Mouse (Mus musculus) neutrophil, adult 5-6 weeks (primary cell): ENCODE measurements around the gene Olfr167. TPM values are rescaled to one million over a fixed set of nuclear protein-coding genes. Genes with fewer than 3 reads are reported as not detected.
"Not testable (repeated sequence)": the region's sequence is repeated elsewhere in the genome, so short reads cannot be mapped to it uniquely, and the experiment has no call there.

Experiments
- ATAC-seq: fragments of 151-379, 151-347 bp; 2 replicates; pipeline ENCODE4 v1.8.0; 2017; ENCODE audit warnings: mild to moderate bottlenecking, moderate TSS enrichment; ENCODE audit not compliant: insufficient number of reproducible peaks, poor library complexity, low FRiP score, severe bottlenecking; ENCODE audit errors: extremely low read depth
- total RNA-seq: library from RNA; stranded (forward); fragments of 200-1000 nt; gene quantifications from 2 replicates; pipeline ENCODE4 v1.2.3, GENCODE M21; 2017

Gene Olfr167
- not detected in 2 replicates for total RNA-seq

DNA sequence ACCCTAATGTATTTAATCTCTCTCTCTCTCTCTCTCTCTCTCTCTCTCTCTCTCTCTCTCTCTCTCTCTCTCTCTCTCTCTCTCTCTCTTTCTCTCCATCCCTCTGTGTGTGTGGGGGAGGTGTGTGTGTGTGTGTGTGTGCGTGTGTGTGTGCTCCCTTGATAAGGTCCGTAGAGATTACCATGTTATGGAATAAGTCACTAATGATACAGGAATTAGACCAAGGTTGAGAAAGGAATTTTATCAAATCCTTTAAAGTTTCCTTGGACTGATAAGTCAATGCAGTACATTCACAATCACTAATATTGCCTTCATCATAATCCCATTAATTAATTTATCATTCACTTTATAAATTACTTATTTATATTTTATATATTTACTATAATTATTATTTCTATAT is at the start of gene Olfr167:
Gene Olfr167 (minus strand): TSS at position 101 of the 400 bp plus-strand sequence.
- no peak for ATAC-seq

DNA sequence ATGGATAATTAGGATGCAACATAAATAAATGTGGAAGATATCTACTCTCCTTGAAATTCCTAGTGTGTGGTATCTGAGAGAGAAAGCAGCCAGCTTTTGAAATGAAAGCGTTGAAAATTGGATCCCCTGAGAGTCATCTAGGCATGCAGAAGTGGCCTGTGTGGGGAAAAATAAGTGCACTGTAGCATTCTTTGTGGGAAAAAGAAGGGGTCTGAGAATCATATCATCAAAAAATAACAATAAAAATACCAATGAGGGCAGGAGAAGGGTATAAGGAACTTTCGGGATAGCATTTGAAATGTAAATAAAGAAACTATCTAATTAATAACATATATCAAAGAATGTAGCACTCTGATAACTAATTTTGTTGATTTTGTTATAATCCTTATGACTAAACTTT is 49.6 kb upstream of the Olfr167 start, which contains the start of gene Olfr169:
Gene Olfr169 (minus strand): TSS at position 101 of the 400 bp plus-strand sequence.
- ATAC-seq = not testable (repeated sequence)

DNA sequence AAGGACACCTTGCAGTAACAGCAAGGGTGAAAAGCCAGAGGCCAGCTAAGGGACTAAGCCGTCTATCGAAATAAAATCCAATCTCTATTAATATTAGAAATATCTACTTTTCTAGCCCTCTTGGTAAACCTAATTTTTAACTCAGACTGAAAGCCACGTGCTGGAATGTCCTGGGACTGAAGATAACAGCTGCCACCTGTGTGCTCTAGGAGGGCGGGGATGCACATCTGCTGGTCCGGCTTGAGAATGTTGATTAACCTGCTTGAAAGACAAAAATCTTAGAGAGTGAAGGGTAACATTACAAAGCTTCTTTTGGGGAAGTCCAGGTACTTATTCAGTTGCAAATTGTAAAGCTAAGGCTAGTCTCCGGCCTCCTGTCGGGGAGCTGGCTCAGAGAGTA is 31.4 kb upstream of the Olfr167 start:
- not testable (repeated sequence) for ATAC-seq

DNA sequence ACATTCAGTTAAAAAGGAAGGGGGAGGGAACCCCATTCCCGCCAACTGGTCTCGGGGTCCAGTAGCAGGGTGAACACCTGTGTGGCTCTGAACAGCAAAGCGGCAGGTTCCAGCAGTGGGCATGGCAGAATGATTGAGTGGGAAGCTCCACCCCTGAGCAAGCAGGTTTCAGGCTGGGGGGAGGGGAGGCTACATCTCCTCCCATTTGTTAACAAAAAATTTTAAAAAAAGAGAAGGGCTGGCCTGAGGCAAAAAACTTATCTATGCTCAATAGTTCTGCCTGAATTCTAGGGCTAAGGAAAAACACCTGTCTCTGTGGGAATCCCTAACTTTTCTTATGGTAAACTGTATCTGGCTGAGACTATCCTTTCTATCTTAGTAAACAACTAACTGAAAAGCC is 30.2 kb upstream of the Olfr167 start:
- not testable (repeated sequence) for ATAC-seq

DNA sequence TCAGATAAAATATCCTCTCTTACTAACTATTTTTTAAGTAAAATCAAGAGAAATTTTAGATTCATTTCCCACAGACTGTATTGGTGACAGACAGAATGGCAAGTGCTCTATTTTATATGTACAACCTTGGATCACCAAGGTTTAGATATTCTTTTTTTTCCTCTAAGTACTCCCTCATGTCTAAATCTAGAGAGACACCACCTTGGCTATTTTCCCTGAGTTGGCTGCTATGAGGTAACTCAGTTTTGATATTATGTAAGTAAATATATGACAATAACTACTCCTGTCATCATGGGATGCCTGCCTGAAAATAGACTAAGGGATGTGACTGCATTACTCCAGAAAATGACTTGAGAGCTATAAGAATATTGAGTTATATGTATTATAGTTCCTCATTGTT is 13.4 kb upstream of the Olfr167 start, which contains the start of gene Olfr168:
Gene Olfr168 (minus strand): TSS at position 101 of the 400 bp plus-strand sequence.
- ATAC-seq = no peak

DNA sequence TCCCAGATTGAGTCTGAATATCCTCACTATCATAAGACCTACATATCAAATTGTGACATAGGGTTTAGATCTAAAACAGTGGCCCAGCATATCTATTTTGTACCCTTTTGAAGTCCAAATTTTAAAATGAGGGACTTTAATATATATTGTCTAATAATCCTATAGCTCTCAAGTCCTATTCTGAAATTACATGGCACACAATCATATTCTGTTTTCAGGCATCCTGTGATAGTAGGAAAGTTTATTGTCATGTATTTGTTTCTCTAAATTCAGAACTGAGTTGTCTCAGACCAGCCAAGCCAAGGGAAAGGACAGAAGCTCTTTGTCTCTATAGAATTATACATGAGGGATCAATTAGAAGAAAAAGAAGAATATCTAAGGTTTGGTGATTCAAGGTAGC is 38.7 kb downstream of the Olfr167 start, which contains the start of gene Olfr166:
Gene Olfr166 (plus strand): TSS at position 301 of the 400 bp plus-strand sequence.
- no peak for ATAC-seq

DNA sequence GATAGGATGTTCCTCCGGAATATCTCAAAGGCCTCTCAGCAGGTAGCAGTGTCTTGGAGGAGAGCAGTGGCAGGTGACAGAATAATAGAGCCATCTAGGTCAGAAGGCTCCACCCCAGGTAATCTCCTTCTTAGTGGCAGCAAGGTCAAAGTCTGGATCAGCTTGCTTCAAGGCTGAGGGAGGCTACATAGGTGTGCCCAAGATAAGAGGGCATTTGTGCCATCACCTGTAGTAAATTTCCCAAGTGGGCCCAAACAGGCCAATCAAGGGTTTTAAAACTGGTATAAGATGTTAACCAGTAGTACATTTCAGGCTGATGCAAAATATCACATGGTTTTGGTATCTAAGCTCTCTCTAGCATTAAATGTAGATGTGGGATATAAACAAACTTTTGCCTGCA is 57.7 kb downstream of the Olfr167 start:
- no peak for ATAC-seq

Other genes starting within 250 kb of the Olfr167 start
- 0.58 and 0.86 TPM in 2 replicates for gene Olfr164, start 208.2 kb downstream of the Olfr167 start, total RNA-seq
- gene Olfr165, start 99.1 kb downstream of the Olfr167 start, total RNA-seq = not detected in 2 replicates
- 0.37 and 0.81 TPM in 2 replicates for gene Olfr166, start 38.6 kb downstream of the Olfr167 start, total RNA-seq
- gene Olfr168, start 13.3 kb upstream of the Olfr167 start, total RNA-seq = not detected in 2 replicates
- gene Olfr169, start 49.5 kb upstream of the Olfr167 start, total RNA-seq = not detected in 2 replicates
- not detected in 2 replicates for gene Olfr170, start 89.6 kb upstream of the Olfr167 start, total RNA-seq
- not detected in 2 replicates for gene Olfr171, start 107.7 kb upstream of the Olfr167 start, total RNA-seq
- 3.3 and 4.1 TPM in 2 replicates for gene Lamp3, start 184.1 kb upstream of the Olfr167 start, total RNA-seq
- gene B3gnt5, start 237.9 kb upstream of the Olfr167 start, total RNA-seq = 137 and 140 TPM in 2 replicates